Mouse (Mus musculus): ENCODE measurements around the gene Fbxo45.
A peak's percentile ranks its signal among the peaks of the same experiment; 100 is the strongest.

Gene Fbxo45

GRCm38 (mm10) chr16:32202681-32203080, 44.3 kb downstream of the Fbxo45 start:
- peak; percentile 35 for DNase-seq (ENCODE audit: low spot score)

GRCm38 (mm10) chr16:32201004-32201325, 46.0 kb downstream of the Fbxo45 start:
- DNase-seq (ENCODE audit: low spot score) = no peak

- DNase-seq (ENCODE audit: low spot score) = no peak
These were observed 46.5 kb downstream of the Fbxo45 start for GRCm38 (mm10) chr16:32200256-32201003.

DNA sequence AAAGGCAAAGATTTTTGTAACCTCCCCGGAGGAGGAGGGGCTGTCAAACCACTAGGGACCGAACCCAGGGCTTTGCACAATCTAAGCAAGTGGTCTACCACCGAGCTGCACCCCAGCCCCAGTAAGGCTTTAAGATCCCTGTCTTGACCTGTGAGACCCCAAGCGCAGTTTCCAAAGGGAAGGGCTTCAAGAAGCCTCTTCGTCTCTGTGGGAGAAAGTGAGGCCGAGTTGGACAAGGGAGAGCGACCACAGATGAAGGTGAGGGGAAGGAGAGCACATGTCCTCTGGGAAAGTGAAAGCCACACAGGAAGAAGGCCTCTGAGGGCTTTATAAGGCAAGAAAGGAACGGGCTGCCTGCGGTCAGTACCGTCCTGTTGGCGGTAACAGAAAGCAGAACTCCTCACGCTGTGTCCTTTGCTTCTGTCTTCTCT, 56.9 kb downstream of the Fbxo45 start:
- DNase-seq (ENCODE audit: low spot score) = no peak

DNA sequence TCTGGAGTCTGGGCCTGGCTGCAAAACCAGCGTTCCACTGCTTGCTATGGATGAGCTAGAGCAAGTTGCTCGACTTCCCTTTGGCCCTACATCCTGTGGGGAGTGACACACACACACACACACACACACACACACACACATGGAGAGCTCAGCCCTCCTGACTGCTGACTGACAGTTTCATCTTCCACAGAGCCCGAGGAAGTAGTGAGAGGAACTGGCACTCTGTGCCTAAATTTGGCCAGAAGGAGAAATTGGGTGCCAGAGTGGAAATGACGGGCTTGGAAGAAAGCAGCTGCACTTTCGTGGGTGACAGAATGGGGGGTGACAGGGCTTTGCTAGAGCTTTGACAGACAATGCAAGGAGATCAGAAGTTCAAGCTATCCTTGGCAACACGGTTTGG, 57.8 kb downstream of the Fbxo45 start:
- DNase-seq (ENCODE audit: low spot score) = peak; percentile 26

- no peak for DNase-seq (ENCODE audit: low spot score)
These were observed 60.9 kb downstream of the Fbxo45 start for GRCm38 (mm10) chr16:32186056-32186455.

All from adipocyte (in vitro differentiated cells).